Mouse (Mus musculus) hematopoietic stem cell, adult 5-6 weeks (primary cell): ENCODE results near the gene Rnf19b. TPM values are rescaled to one million over a fixed set of nuclear protein-coding genes. Genes with fewer than 3 reads are reported as not detected.

Experiments
- ATAC-seq, 2 experiments: fragments of 125-278 bp in 1 of 2; replicated peaks in 1 of 2; 2 replicates each; pipeline ENCODE4 v1.8.0; 2016 to 2017; ENCODE audit warnings: inconsistent platforms in 2 of 2, mild to moderate bottlenecking in 2 of 2, moderate number of reproducible peaks in 2 of 2, low read depth in 1 of 2, moderate TSS enrichment in 1 of 2; ENCODE audit not compliant: low FRiP score in 2 of 2, poor library complexity in 2 of 2, severe bottlenecking in 2 of 2, insufficient read depth in 1 of 2, low TSS enrichment in 1 of 2
- total RNA-seq: library from RNA; stranded (forward); fragments of 172-1452, 232-1000 nt; gene quantifications from 2 replicates; pipeline ENCODE4 v1.2.3, GENCODE M21; 2017

Rnf19b gene
- total RNA-seq, 1 experiment from 2014 or later: 74.9 TPM

- ATAC-seq: no peak
Measured at GRCm38 (mm10) chr4:129124652-129125146, 66.6 kb downstream of the Rnf19b start.

GRCm38 (mm10) chr4:129125736-129126451 is 67.8 kb downstream of the Rnf19b start:
- ATAC-seq: no peak

GRCm38 (mm10) chr4:129128582-129129338 is 70.7 kb downstream of the Rnf19b start:
- no peak for ATAC-seq

GRCm38 (mm10) chr4:129129387-129129786 is 71.3 kb downstream of the Rnf19b start:
- no peak for ATAC-seq

- peak in 1 of 2 experiments; percentile 50; a peak in 1 of 4 replicates for ATAC-seq
Measured at GRCm38 (mm10) chr4:129130149-129130548, 72.1 kb downstream of the Rnf19b start.

GRCm38 (mm10) chr4:129130755-129131303 is 72.8 kb downstream of the Rnf19b start:
- ATAC-seq: peak; percentile 59 to 60; a peak in 3 of 4 replicates

- ATAC-seq: peak in 1 of 2 experiments; percentile 49; a peak in 1 of 4 replicates
Measured at GRCm38 (mm10) chr4:129134799-129135585, 76.9 kb downstream of the Rnf19b start.

Other genes starting within 250 kb of the Rnf19b start
- gene Trim62, start 174.7 kb upstream of the Rnf19b start, total RNA-seq: 1.2 and 1.4 TPM in 2 replicates
- gene Azin2, start 95.8 kb upstream of the Rnf19b start, total RNA-seq: 2.8 and 16.9 TPM in 2 replicates
- 129 and 145 TPM in 2 replicates for gene Ak2, start 66.3 kb upstream of the Rnf19b start, total RNA-seq
- gene Tmem54, start 47.3 kb downstream of the Rnf19b start, total RNA-seq: not detected in 2 replicates
- gene Hpca, start 63.8 kb downstream of the Rnf19b start, total RNA-seq: not detected in 2 replicates
- gene Fndc5, start 78.7 kb downstream of the Rnf19b start, total RNA-seq: 0.25 TPM in 1 of 2 replicates, not detected in the other
- 31.1 and 36.7 TPM in 2 replicates for gene S100pbp, start 131.5 kb downstream of the Rnf19b start, total RNA-seq
- 50.7 and 55.0 TPM in 2 replicates for gene Yars, start 131.5 kb downstream of the Rnf19b start, total RNA-seq
- gene C77080, start 203.1 kb downstream of the Rnf19b start, total RNA-seq: 2.7 and 3.8 TPM in 2 replicates
- gene Sync, start 229.3 kb downstream of the Rnf19b start, total RNA-seq: 0.05 TPM in 1 of 2 replicates, not detected in the other